Mouse (Mus musculus) midbrain, embryonic 10.5 days (tissue): ENCODE measurements around the gene P4hb. TPM values are rescaled to one million over a fixed set of nuclear protein-coding genes. Genes with fewer than 3 reads are reported as not detected.
A peak's percentile ranks its signal among the peaks of the same experiment; 100 is the strongest.

ENCODE experiments used
- DNase-seq: peaks from one replicate; pipeline ENCODE4 v3.0.0-alpha.2; 2017; ENCODE audit warnings: low spot score
- H3K27ac ChIP-seq: fragments of 300-500 bp; sonication (generic); replicated peaks from 2 replicates; pipeline ENCODE4 v1.5.1; 2016; ENCODE audit warnings: mild to moderate bottlenecking
- H3K27me3 ChIP-seq: fragments of 300-500 bp; sonication (generic); 2 replicates; pipeline ENCODE4 v1.6.1; 2016; ENCODE audit warnings: low read depth, mild to moderate bottlenecking; ENCODE audit not compliant: poor library complexity, severe bottlenecking
- H3K36me3 ChIP-seq: fragments of 300-500 bp; sonication (generic); 2 replicates; pipeline ENCODE4 v1.6.1; 2016; ENCODE audit warnings: mild to moderate bottlenecking, moderate library complexity
- H3K4me1 ChIP-seq: fragments of 300-500 bp; sonication (generic); 2 replicates; pipeline ENCODE4 v1.6.1; 2016
- H3K4me3 ChIP-seq: fragments of 300-500 bp; sonication (generic); 2 replicates; pipeline ENCODE4 v1.5.1; 2016; ENCODE audit warnings: mild to moderate bottlenecking, moderate library complexity
- H3K9me3 ChIP-seq: fragments of 300-500 bp; sonication (generic); replicated peaks from 2 replicates; pipeline ENCODE4 v1.6.1; 2016; ENCODE audit warnings: mild to moderate bottlenecking
- WGBS: fragments of 180-500 bp; shearing (Covaris S2); methylation state at CpG from one replicate; pipeline ENCODE4 v1.1.7; 2016; 5-methylcytosine and 5-hydroxymethylcytosine counted together
- polyA plus RNA-seq: library from polyadenylated mRNA; unstranded; fragments of >200 nt; fragmentation: Nextera tagmentation; extraction: Ambion mirVana; gene quantifications from 2 replicates; pipeline ENCODE4 v1.2.1, GENCODE M21; 2016

P4hb gene
- polyA plus RNA-seq, 1 experiment from 2014 or later = 562 TPM

GRCm38 (mm10) chr11:120610477-120611046 lies 37.5 kb upstream of the P4hb start:
- H3K9me3 ChIP-seq = no peaks in the 10 kb centered on the region
- peaks cover 36% of the 10 kb centered on the region for H3K27me3 ChIP-seq
- no peak overlapping the region for H3K27ac ChIP-seq
- DNase-seq = no peak
- peaks cover 81% of the 10 kb centered on the region for H3K36me3 ChIP-seq
- peaks cover 39% of the 10 kb centered on the region for H3K4me1 ChIP-seq
- H3K4me3 ChIP-seq = no peak overlapping the region
- WGBS = 79% methylated on average over 9 of the region's 9 CpGs

DNA sequence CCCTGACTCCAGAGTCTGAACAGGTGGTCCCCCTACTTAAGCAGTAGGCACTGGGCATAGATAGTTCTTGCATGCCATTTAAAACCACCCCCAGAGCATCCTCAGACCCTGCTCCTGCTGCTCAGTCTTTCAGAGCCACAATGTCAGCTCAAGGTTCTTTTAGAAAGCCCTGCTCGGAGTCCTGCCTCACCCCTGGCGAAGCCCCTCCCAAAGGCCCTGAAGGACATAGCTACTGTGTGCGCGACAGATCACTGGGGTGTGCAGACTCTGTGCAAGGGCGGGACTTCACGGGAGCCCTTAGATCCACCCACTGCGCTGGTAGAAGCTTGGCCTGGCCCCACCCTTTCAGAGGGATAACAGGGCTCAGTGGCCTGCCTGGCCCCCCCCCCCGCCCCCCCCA lies 36.2 kb upstream of the P4hb start:
- Histone ChIP-seq H3K27ac (no peak overlapping the region), H3K4me3 (peak overlapping the region; percentile 47; the same call in 1 of the 2 replicates), H3K9me3 (no peaks in the 10 kb centered on the region), H3K27me3 (peaks cover 36% of the 10 kb centered on the region), H3K36me3 (peaks cover 83% of the 10 kb centered on the region), H3K4me1 (peaks cover 33% of the 10 kb centered on the region)
- DNase-seq = no peak
- WGBS = 33% methylated on average over 8 of the region's 8 CpGs

DNA sequence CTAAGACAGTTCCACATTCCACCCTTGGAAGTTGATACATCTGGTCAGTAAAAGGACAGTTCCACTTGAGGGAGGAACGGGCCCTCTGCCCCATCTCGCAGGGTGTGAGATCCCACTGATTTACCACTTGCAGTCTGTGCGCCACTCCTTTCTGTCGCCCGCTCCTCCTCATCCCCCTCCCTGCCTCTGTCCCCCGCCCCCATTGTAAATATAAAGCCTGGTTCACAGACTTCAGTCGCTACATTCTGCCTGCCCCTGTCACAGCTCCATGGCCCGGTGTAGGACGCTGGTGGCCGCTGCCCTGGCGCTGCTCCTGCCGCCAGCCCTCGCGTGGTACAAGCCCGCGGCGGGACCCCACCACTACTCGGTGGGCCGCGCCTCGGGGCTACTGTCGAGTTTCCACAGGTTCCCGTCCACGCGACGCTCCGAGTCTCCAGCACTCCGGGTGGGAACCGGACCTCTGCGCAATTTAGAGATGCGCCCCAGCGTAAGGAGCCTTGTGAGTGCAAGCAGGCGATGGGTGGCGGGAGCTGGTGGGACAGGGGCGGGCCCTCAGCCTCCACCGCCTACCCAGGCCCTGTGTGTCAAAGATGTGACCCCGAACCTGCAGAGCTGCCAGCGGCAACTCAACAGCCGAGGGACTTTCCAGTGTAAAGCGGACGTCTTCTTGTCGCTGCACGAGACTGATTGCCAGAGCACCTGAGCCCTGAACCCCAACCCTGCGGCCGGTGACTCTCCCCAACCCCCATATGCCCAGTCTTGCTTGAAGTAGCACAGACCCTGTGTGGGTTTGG lies 35.4 kb upstream of the P4hb start, which contains the start of gene Npb:
Npb (plus strand) TSS at position 237 of the 794 bp plus-strand sequence.
- Histone ChIP-seq H3K9me3 (no peaks in the 10 kb centered on the region), H3K36me3 (peaks cover 83% of the 10 kb centered on the region), H3K4me3 (peak within 1 kb of the TSS; percentile 47), H3K27me3 (peaks cover 36% of the 10 kb centered on the region), H3K27ac (peak within 1 kb of the TSS; percentile 53; the same call in 1 of the 2 replicates), H3K4me1 (peaks cover 31% of the 10 kb centered on the region)
- WGBS = 6% methylated on average over 45 of the region's 45 CpGs
- DNase-seq = no peak

DNA sequence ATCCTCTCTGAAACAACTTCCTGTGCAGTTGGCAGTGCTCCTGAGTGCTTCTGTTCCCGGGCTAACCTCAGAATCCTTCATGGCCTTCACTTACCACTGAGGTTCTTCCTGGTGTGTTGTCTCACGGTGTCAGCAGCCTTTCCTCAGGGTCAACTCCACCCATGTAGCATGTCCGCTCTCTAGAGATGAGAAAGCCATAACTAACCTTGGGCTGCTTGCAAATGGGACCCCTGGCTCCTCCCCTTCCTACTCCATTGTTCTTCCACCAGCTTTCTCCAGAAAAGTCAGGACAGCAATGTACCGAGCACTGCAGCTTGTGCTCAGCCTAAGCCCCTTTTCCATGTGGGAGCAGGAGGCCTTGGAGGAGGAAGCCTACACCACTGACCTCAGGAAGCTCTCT lies 33.7 kb upstream of the P4hb start:
- Histone ChIP-seq H3K27ac (no peak overlapping the region), H3K9me3 (no peaks in the 10 kb centered on the region), H3K4me1 (peaks cover 29% of the 10 kb centered on the region), H3K27me3 (peaks cover 36% of the 10 kb centered on the region), H3K4me3 (no peak overlapping the region), H3K36me3 (peaks cover 83% of the 10 kb centered on the region)
- 84% methylated on average over 4 of the region's 4 CpGs for WGBS
- DNase-seq = no peak

- DNase-seq = no peak
- peaks cover 29% of the 10 kb centered on the region for H3K4me1 ChIP-seq
- H3K4me3 ChIP-seq = no peak overlapping the region
- WGBS = 94% methylated on average over 7 of the region's 7 CpGs
- H3K9me3 ChIP-seq = no peaks in the 10 kb centered on the region
- H3K36me3 ChIP-seq = peaks cover 81% of the 10 kb centered on the region
- H3K27me3 ChIP-seq = peaks cover 36% of the 10 kb centered on the region
- no peak overlapping the region for H3K27ac ChIP-seq
Observed at GRCm38 (mm10) chr11:120605667-120606066, 32.6 kb upstream of the P4hb start.

DNA sequence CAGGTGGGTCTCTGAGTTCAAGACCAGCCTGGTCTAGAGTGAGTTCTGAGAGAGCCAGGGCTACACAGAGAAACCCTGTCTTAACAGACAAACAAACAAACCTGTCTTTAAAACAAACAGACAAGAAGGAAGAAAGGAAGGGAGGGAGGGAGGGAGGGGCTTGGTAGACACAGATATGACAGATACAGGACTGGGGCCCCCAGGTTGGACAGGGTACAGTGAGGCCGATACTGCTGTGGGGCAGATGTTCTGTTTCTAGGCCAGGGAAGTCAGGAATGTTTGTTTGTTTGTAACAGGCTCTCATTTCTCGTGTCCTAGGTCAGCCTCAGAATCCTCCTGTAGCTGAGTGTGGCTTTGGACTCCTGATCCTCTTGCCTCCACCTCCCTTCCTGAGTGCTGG lies 30.5 kb upstream of the P4hb start:
- peaks cover 22% of the 10 kb centered on the region for H3K27me3 ChIP-seq
- no peaks in the 10 kb centered on the region for H3K9me3 ChIP-seq
- H3K4me3 ChIP-seq = no peak overlapping the region
- DNase-seq = no peak
- H3K27ac ChIP-seq = no peak overlapping the region
- H3K36me3 ChIP-seq = peaks cover 76% of the 10 kb centered on the region
- 83% methylated on average over 2 of the region's 2 CpGs for WGBS
- H3K4me1 ChIP-seq = peaks cover 34% of the 10 kb centered on the region

DNA sequence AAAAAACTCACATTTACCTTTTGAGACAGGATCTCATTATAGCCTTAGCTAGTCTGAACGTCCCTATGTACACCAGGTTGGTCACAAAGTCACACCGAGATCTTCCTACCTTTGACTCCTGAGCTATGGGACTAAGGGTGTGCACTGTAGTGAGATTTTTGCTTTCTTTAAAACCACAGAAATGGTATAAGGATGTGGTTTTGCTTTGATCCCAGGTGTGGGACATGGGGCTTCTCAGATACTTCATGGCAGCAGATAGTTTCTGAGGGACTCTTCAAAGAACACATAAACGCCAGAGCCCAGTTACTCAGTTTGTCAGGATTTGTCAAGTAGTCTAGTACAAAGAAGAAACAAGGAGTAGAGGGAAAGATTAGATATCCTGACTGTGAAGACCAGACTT lies 27.7 kb upstream of the P4hb start:
- Histone ChIP-seq H3K27me3 (no peaks in the 10 kb centered on the region), H3K4me3 (no peak overlapping the region), H3K36me3 (peaks cover 77% of the 10 kb centered on the region), H3K27ac (no peak overlapping the region), H3K9me3 (no peaks in the 10 kb centered on the region), H3K4me1 (peaks cover 36% of the 10 kb centered on the region)
- DNase-seq = no peak
- 98% methylated on average over 3 of the region's 3 CpGs for WGBS

DNA sequence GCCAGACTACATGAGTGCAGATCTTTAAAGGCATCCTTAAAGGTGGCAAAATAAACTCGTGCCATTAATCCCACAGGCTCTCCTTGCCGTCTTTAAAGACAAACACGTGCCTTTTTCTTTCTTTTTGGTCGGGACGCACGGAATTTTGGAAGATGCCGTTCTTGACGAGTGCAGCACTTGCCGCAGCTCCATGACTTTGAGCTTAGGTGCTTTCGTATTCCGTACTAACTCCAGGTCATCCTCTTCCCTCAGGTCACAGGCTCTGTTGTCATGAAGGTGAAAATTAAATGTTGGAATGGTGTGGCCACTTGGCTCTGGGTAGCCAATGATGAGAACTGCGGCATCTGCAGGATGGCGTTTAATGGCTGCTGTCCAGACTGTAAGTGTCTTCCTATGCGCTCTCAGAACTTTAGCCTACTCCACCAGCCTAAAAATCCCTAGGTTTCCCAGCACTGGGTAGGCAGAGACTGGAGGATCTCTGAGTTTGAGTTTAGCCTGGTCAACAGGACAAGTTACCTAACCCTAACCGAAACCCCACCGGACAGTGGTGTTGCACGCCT lies 26.0 kb upstream of the P4hb start:
- peaks cover 77% of the 10 kb centered on the region for H3K36me3 ChIP-seq
- H3K27ac ChIP-seq = peak overlapping the region; percentile 99
- H3K4me3 ChIP-seq = peak overlapping the region; percentile 99
- H3K9me3 ChIP-seq = no peaks in the 10 kb centered on the region
- 51% methylated on average over 17 of the region's 17 CpGs for WGBS
- H3K4me1 ChIP-seq = peaks cover 37% of the 10 kb centered on the region
- no peaks in the 10 kb centered on the region for H3K27me3 ChIP-seq
- DNase-seq = no peak

DNA sequence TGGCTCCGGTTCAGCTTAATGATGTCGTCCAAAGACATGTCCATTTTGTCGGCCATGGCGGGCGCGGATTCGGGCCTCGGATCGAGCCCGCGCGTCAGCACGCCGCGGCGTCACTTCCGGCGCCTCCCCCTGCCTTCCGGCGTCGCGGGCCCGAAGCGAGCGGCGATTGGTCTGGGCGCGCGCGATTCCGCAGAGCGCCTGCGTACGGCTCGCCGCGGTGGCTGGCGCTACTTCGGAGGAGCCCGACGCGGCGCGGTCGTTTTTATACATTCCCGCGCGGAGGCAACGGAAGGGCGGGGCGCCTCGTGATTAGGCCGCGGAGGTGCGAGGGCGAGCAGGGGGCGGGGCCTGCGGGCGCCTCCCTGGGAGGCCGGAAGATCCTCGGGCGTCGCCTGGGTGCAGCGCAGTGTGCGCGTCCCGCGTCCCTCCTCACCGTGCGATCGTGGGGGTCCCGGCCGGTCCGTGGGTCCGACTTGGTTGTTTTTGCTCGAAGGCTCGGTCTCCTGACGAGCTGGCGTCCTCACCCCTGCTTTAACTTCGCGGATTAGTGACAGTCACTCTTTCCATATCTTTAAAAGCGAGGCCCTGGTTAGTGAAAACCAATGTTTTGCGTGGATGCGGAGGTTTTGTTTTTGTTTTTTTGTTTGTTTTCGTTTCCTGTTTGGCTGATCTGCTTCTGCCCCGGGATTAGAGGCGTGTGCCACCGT lies 25.4 kb upstream of the P4hb start, which contains the start of the genes Alyref and Anapc11:
Alyref (minus strand) TSS at position 83 of the 707 bp plus-strand sequence.
Anapc11 (plus strand) TSS at position 139 of the 707 bp plus-strand sequence.
- DNase-seq = peak; percentile 95
- peak within 1 kb of the TSS; percentile 99 for H3K4me3 ChIP-seq
- peak within 1 kb of the TSS; percentile 99 for H3K27ac ChIP-seq
- no peaks in the 10 kb centered on the region for H3K27me3 ChIP-seq
- peaks cover 37% of the 10 kb centered on the region for H3K4me1 ChIP-seq
- H3K9me3 ChIP-seq = no peaks in the 10 kb centered on the region
- H3K36me3 ChIP-seq = peaks cover 77% of the 10 kb centered on the region
- WGBS = under 1% methylated on average over 88 of the region's 88 CpGs

- Histone ChIP-seq H3K27me3 (no peaks in the 10 kb centered on the region), H3K36me3 (peaks cover 77% of the 10 kb centered on the region)
- DNase-seq = no peak
Observed at GRCm38 (mm10) chr11:120597240-120598235, 24.5 kb upstream of the P4hb start.

GRCm38 (mm10) chr11:120588531-120588930 lies 15.5 kb upstream of the P4hb start:
- peaks cover 98% of the 10 kb centered on the region for H3K36me3 ChIP-seq
- H3K9me3 ChIP-seq = peaks cover 5% of the 10 kb centered on the region
- WGBS = 95% methylated on average over 6 of the region's 6 CpGs
- no peaks in the 10 kb centered on the region for H3K4me1 ChIP-seq
- no peak overlapping the region for H3K4me3 ChIP-seq
- H3K27ac ChIP-seq = no peak overlapping the region
- no peaks in the 10 kb centered on the region for H3K27me3 ChIP-seq
- DNase-seq = no peak

More at GRCm38 (mm10) chr11:120597240-120598235, 24.5 kb upstream of the P4hb start:
- Histone ChIP-seq H3K9me3 (no peaks in the 10 kb centered on the region), H3K27ac (peak overlapping the region; percentile 99), H3K4me3 (peak overlapping the region; percentile 99), H3K4me1 (peaks cover 37% of the 10 kb centered on the region)
- WGBS = 5% methylated on average over 99 of the region's 99 CpGs
